Mouse (Mus musculus): ENCODE results near the gene Ccpg1. TPM values are rescaled to one million over a fixed set of nuclear protein-coding genes. Genes with fewer than 3 reads are reported as not detected.

The Ccpg1 gene
- polyA plus RNA-seq, 2 experiments from 2014 or later, result 85.9 to 106 TPM

GRCm38 (mm10) chr9:72996167-72996566, 10.9 kb downstream of the Ccpg1 start:
- ATAC-seq, result no peak

GRCm38 (mm10) chr9:72996806-72997205, 11.6 kb downstream of the Ccpg1 start:
- ATAC-seq, result no peak

GRCm38 (mm10) chr9:73000487-73000886, 15.3 kb downstream of the Ccpg1 start:
- ATAC-seq, result no peak

DNA sequence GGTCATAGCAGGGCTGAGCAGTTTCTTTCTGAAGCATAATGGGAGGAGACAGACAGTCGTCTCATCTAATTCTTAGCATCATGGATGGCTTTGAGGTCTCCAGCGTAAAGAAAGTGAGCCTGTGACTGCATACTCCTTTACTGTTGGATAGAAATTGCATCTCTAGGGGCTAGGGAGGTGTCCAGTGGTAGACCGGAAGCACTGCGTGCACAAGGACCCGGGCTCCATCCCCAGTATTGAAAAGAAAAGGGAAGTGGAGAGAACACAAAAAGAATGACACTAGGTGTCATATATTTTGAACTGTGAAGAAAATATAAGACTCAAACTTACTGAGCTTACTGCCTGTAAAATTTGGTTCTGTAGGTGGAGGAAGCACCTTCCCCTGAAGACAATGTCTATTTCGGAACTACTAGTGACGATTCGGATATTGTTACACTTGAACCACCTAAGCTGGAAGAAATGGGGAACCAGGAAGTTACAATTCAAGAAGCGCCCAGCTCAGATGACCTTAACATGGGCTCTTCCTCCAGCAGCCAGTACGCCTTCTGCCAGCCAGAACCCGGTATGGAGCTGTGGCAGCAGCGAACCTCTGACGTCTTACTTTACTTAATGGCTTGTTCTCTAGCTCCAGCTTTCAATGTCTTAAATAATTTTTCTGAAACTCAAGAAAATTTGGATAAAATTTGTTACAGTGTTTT, 16.2 kb downstream of the Ccpg1 start:
- ATAC-seq, result no peak

GRCm38 (mm10) chr9:73002177-73002576, 16.9 kb downstream of the Ccpg1 start:
- no peak for ATAC-seq

GRCm38 (mm10) chr9:73004076-73004475, 18.8 kb downstream of the Ccpg1 start:
- ATAC-seq, result no peak

DNA sequence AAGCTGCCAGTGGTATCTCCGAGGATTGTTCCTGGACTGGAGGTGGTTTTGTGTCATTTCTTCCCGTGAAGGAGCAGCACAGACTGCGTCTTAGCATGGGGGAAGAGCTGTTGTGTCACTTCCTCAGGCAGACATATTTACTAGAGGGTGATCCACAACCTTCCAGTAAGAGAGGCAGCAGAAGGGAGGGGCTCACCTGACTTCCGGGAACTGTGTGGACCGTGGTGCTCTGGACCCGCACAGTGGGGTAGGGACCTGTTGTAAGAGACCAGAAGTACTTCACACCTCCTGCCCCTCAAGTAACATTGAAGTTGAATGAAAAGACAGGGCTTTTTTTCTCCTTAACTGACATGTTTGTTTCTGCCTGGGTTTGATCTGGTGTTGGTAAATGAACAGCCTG, 19.9 kb downstream of the Ccpg1 start:
- no peak for ATAC-seq

GRCm38 (mm10) chr9:73006175-73006574, 20.9 kb downstream of the Ccpg1 start:
- ATAC-seq, result no peak

- no peak for ATAC-seq
Measured at GRCm38 (mm10) chr9:73008384-73008783, 23.2 kb downstream of the Ccpg1 start.

DNA sequence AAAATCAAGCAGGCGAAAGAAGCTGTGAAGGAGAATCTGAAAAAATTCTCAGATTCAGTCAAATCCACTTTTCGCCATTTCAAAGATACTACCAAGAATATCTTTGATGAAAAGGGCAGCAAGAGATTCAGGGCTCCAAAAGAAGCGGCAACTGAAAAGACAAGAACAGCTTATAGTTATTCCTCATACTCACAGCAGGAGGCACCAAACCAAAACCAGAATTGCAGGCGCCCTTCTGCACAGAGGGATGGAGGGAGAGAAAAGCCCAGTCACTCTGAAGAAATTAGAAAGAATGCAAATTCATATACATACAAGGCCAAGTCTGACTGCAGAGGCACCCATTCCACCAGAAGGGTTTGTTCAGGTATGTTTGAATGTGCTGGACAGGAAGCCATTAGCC, 27.4 kb downstream of the Ccpg1 start:
- no peak for ATAC-seq

GRCm38 (mm10) chr9:73014724-73015123, 29.5 kb downstream of the Ccpg1 start:
- no peak for ATAC-seq

GRCm38 (mm10) chr9:73019841-73020240, 34.6 kb downstream of the Ccpg1 start:
- no peak for ATAC-seq

GRCm38 (mm10) chr9:73020566-73021097, 35.4 kb downstream of the Ccpg1 start:
- ATAC-seq, result no peak

- ATAC-seq, result no peak
Measured at GRCm38 (mm10) chr9:73025818-73026636, 40.8 kb downstream of the Ccpg1 start.

GRCm38 (mm10) chr9:73030443-73030842, 45.2 kb downstream of the Ccpg1 start:
- ATAC-seq, result no peak

- ATAC-seq, result no peak
Measured at GRCm38 (mm10) chr9:73031421-73031820, 46.2 kb downstream of the Ccpg1 start.

- no peak for ATAC-seq
Measured at GRCm38 (mm10) chr9:73033406-73033805, 48.2 kb downstream of the Ccpg1 start.

- peak; percentile 70 for ATAC-seq
Measured at GRCm38 (mm10) chr9:73039222-73039945, 54.2 kb downstream of the Ccpg1 start.

GRCm38 (mm10) chr9:73040080-73040479, 54.9 kb downstream of the Ccpg1 start, which contains the start of gene Pigb:
Gene Pigb, minus strand, starts transcription at chr9:73040378.
- no peak for ATAC-seq

- ATAC-seq, result peak; percentile 73
Measured at GRCm38 (mm10) chr9:73044146-73045079, 59.2 kb downstream of the Ccpg1 start, which contains the start of gene Rab27a. Gene Rab27a, plus strand, starts transcription at chr9:73044854.

- no peak for ATAC-seq
Measured at GRCm38 (mm10) chr9:73045204-73045603, 60.0 kb downstream of the Ccpg1 start.

GRCm38 (mm10) chr9:73045711-73046110, 60.5 kb downstream of the Ccpg1 start:
- ATAC-seq, result peak; percentile 40

Measured in CD4-positive, CD25-positive, alpha-beta regulatory T cell, adult 4 months (primary cell).